Mouse (Mus musculus): Measurements from ENCODE around the gene Ulk1. TPM values are rescaled to one million over a fixed set of nuclear protein-coding genes. Genes with fewer than 3 reads are reported as not detected.

Ulk1 gene
- 145 and 188 TPM in 2 replicates for polyA plus RNA-seq (2012)

GRCm38 (mm10) chr5:110809667-110810325, at the start of gene Ulk1:
TSS of gene Ulk1 (minus strand) at chr5:110810097.

DNA sequence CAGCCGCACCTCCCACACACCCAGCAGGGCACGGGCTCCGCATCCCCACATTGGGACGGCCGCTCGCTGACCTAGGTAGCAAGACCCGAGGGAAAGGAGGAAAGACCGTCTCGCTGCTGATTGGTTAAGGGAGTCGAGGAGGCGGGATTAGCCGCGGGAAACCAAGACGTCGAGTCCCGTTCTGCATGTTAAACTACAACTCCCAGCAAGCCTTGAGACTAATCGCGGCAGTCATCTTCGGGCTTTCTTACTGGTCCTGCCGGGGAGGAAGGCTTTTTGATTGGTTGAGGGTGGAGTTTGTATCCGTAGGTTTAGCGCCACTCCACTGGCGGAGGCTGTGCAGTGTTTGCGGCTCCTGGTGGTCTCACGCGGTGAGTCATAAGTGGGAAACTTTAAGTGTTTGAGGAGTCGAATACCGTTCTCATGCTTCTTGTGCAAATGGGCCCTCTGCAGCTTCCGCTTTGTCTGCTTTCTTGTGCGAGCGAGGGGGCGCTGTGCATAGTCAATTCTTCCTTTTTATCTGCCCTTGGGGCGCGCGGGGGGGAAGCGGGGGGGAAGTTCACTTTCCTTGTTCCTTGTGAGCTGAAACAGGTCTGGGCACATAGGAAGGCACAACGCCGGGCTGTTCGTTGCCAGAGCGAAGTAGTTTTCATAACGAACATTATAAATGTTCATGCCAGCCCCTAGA, 29.9 kb upstream of the Ulk1 start, which contains the start of the genes Hscb and Chek2:
Gene Hscb, minus strand, starts transcription at position 100 of the 688 bp plus-strand sequence.
Gene Chek2, plus strand, starts transcription at position 302 of the 688 bp plus-strand sequence.

DNA sequence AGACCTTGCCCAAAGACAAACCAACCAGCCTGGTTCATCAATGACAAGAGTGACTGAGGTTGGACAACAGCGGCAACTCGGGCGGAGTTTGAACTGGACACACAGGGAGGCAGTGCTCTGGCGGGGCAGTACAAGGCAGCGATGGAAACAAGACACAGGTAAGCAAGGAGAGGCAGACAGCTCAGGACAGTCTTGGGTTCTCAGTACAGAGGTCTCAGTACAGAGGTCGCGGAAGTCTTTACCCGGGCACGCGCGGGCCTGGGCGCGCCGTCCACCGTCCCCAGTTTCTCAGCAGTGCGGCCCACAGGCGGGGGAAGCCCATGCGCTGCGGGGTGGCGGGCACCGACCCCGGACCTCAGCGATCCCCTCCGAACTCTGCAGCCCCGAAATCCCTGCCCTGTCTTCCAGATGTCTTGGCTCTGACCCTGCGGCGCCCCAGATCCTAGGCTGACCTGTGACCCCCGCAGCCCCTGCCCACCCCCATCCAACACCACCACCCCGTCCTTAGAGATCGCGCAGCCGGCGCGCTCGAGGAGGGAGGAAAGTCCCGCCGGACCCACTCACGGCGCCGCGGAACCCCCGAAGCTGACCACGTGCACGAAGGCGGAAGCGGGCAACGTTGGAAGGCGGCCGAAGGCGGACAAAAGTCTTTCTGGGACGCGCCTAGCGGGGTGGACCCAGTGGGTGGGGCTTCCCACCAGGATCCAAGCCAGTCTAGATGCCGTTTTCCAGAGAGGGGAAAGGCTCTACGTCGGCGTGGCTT, 29.7 kb downstream of the Ulk1 start, which contains the start of gene Pus1:
Gene Pus1, minus strand, starts transcription at position 662 of the 763 bp plus-strand sequence.

DNA sequence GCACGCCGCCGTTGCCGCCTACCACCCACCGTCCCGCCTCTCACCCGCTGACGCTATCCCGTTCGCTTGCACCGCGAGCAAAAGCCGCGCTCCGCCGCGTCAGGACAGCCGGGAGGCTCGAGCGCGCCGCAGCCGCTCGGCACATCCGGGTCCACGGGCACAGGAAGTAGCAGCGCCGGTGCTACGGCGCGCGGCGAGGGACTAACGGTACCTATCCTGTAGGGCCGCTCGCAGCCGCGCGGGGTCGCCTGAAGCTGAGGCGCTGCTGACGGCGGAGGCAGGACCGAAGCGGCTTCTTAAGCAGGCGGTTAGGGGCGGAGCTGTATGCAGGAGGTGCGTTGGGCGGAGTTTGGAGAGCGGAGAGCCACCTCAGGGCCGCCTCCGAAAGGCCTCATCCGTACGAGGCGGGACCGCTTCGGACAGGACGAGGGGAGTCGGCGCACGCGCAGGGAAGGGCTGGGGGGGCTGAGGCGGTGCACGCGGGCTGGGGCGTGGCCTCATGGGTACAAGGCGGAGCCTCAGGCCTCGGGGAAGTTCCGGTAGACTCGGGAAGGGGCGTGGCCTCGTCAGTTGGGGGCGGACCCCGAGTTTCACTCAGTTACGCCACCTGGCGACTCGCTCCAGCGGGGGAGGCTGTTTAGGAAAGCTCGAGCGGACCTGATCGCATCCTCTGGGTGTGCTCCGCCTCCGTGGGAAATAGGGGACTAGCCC, 39.3 kb downstream of the Ulk1 start, which contains the start of gene Ep400:
Gene Ep400, minus strand, starts transcription at position 270 of the 711 bp plus-strand sequence.

Other genes with a start within 250 kb of the Ulk1 start
- gene Noc4l, start 156.7 kb downstream of the Ulk1 start, polyA plus RNA-seq (2012): 151 and 164 TPM in 2 replicates
- 12.1 and 21.9 TPM in 2 replicates for gene Ddx51, start 156.6 kb downstream of the Ulk1 start, polyA plus RNA-seq (2012)
- gene Ep400, start 39.4 kb downstream of the Ulk1 start, polyA plus RNA-seq (2012): 74.3 and 108 TPM in 2 replicates
- 122 and 156 TPM in 2 replicates for gene Pus1, start 29.4 kb downstream of the Ulk1 start, polyA plus RNA-seq (2012)
- 39.5 and 51.0 TPM in 2 replicates for gene Hscb, start 29.7 kb upstream of the Ulk1 start, polyA plus RNA-seq (2012)
- gene Chek2, start 29.9 kb upstream of the Ulk1 start, polyA plus RNA-seq (2012): 1.2 and 1.4 TPM in 2 replicates
- 2.9 and 5.1 TPM in 2 replicates for gene Ttc28, start 69.7 kb upstream of the Ulk1 start, polyA plus RNA-seq (2012)

Data from megakaryocyte-erythroid progenitor cell, adult 5 weeks (primary cell).